Mouse (Mus musculus): ENCODE data around the gene Gm10309.

The Gm10309 gene

GRCm38 (mm10) chr17:86505183-86505631, at the start of gene Gm10309:
Gm10309 (minus strand) TSS chr17:86505232.
- no peak for DNase-seq

- no peak for DNase-seq
Observed at GRCm38 (mm10) chr17:86551995-86552394, 47.0 kb upstream of the Gm10309 start.

GRCm38 (mm10) chr17:86551561-86551960, 46.5 kb upstream of the Gm10309 start:
- no peak for DNase-seq

GRCm38 (mm10) chr17:86549128-86549527, 44.1 kb upstream of the Gm10309 start:
- peak in 1 of 2 experiments; percentile 50 for DNase-seq

- no peak for DNase-seq
Observed at GRCm38 (mm10) chr17:86546529-86546928, 41.5 kb upstream of the Gm10309 start.

GRCm38 (mm10) chr17:86539881-86540430, 34.9 kb upstream of the Gm10309 start:
- DNase-seq: peak; percentile 25 to 35

- DNase-seq: peak; percentile 78 to 82
Observed at GRCm38 (mm10) chr17:86535827-86536656, 31.0 kb upstream of the Gm10309 start.

GRCm38 (mm10) chr17:86535096-86535495, 30.1 kb upstream of the Gm10309 start:
- no peak for DNase-seq

GRCm38 (mm10) chr17:86533549-86533851, 28.5 kb upstream of the Gm10309 start:
- no peak for DNase-seq

- no peak for DNase-seq
Observed at GRCm38 (mm10) chr17:86532783-86533548, 27.9 kb upstream of the Gm10309 start.

- DNase-seq: no peak
Observed at GRCm38 (mm10) chr17:86531231-86531630, 26.2 kb upstream of the Gm10309 start.

- DNase-seq: no peak
Observed at GRCm38 (mm10) chr17:86529411-86529810, 24.4 kb upstream of the Gm10309 start.

GRCm38 (mm10) chr17:86529003-86529402, 24.0 kb upstream of the Gm10309 start:
- no peak for DNase-seq

GRCm38 (mm10) chr17:86527298-86527697, 22.3 kb upstream of the Gm10309 start:
- no peak for DNase-seq

GRCm38 (mm10) chr17:86526016-86526415, 21.0 kb upstream of the Gm10309 start:
- DNase-seq: no peak

GRCm38 (mm10) chr17:86525075-86525474, 20.0 kb upstream of the Gm10309 start:
- DNase-seq: no peak

GRCm38 (mm10) chr17:86523843-86524242, 18.8 kb upstream of the Gm10309 start:
- no peak for DNase-seq

GRCm38 (mm10) chr17:86523374-86523773, 18.3 kb upstream of the Gm10309 start:
- DNase-seq: no peak

GRCm38 (mm10) chr17:86522649-86523048, 17.6 kb upstream of the Gm10309 start:
- DNase-seq: peak; percentile 45

GRCm38 (mm10) chr17:86521252-86521651, 16.2 kb upstream of the Gm10309 start:
- DNase-seq: no peak

- no peak for DNase-seq
Observed at GRCm38 (mm10) chr17:86518604-86519003, 13.6 kb upstream of the Gm10309 start.

- no peak for DNase-seq
Observed at GRCm38 (mm10) chr17:86516630-86517029, 11.6 kb upstream of the Gm10309 start.

GRCm38 (mm10) chr17:86514974-86515620, 10.1 kb upstream of the Gm10309 start:
- DNase-seq: no peak

Data from kidney, adult 8-10 months (tissue).